Mouse (Mus musculus): ENCODE data around the gene Rps19. TPM values are rescaled to one million over a fixed set of nuclear protein-coding genes. Genes with fewer than 3 reads are reported as not detected.

Gene Rps19
- polyA plus RNA-seq, 1 experiment from 2014 or later: 1,656 TPM

DNA sequence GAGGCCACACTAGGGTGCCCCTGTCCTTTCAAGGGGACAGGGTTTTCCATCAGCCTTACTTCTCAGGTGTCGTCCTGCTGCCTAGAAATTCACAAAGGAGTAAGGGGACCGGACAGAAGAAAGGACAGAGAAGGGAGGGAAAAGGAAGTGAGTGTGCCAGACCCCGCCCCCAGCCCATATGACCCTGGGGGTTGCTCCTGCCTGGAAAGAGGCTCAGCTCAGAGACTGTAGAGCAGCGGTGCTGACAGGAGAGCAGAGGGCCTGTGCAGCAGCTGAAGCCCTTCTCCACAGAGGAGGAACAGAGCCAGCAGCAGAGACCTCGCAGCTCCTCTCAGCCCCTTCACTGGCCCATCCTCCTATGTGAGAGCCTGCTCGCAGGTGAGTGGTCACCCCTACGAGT lies 30.5 kb upstream of the Rps19 start:
- no peaks in the 10 kb centered on the region; a peak in 1 of 4 replicates for H3K4me1 ChIP-seq (ENCODE audit: control insufficient read depth in 2 of 2, insufficient read depth in 2 of 2, low read length in 2 of 2)
- no peaks in the 10 kb centered on the region for H3K27me3 ChIP-seq (ENCODE audit: control insufficient read depth, insufficient read depth, low read length)
- H3K4me3 ChIP-seq (ENCODE audit: control insufficient read depth in 1 of 2, insufficient read depth in 1 of 2, low read depth in 1 of 2, low read length in 2 of 2): no peak overlapping the region
- ATAC-seq (ENCODE audit: insufficient number of reproducible peaks, insufficient read depth, low FRiP score, low read depth): no peak
- H3K36me3 ChIP-seq (ENCODE audit: control insufficient read depth, insufficient read depth, low read length): no peaks in the 10 kb centered on the region
- no peak overlapping the region for H3K27ac ChIP-seq (replicated peaks in 1 of 2; ENCODE audit: control insufficient read depth in 1 of 2, insufficient read depth in 1 of 2, low read depth in 2 of 2, low read length in 2 of 2)
- WGBS: 29% methylated on average over 7 of the region's 7 CpGs
- no peaks in the 10 kb centered on the region for H3K9me3 ChIP-seq (ENCODE audit: control insufficient read depth, low read length)
- H3K9ac ChIP-seq (ENCODE audit: low read length): no peak overlapping the region
- no peak overlapping the region for H3K4me2 ChIP-seq (ENCODE audit: low read length)

DNA sequence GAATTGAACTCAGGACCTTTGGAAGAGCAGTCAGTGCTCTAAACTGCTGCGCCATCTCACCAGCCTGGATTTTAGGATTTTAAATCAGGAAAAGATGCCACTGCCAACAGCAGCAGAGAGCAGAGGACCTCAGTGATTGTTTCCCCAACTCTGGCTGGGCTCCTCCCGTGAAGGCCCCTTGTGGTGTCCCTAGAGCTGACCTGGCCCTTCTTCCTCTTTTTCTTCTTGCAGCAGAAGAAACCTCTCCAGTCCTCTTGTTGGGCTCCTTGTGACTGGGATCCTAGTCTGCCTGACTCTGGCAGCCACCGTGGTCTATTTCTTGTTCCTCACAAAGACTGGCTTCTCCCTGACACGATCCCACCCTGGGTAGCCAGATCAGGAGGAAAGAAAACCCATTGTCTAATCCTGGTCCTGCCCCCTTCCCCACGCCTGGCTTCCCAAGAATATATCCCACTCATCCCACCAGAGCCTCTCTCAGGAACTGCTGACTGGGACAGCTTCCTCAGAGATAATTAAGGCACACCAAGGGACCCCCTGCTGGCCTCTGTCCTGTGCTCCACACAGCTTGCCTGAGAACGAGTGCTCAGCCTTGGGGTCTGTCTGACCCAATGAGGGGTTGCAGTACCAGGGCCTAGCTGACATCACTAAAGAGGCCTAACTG lies 27.6 kb upstream of the Rps19 start:
- Histone ChIP-seq H3K27ac (replicated peaks in 1 of 2; ENCODE audit: control insufficient read depth in 1 of 2, insufficient read depth in 1 of 2, low read depth in 2 of 2, low read length in 2 of 2) (no peak overlapping the region), H3K4me2 (ENCODE audit: low read length) (no peak overlapping the region), H3K4me1 (ENCODE audit: control insufficient read depth in 2 of 2, insufficient read depth in 2 of 2, low read length in 2 of 2) (no peaks in the 10 kb centered on the region; a peak in 1 of 4 replicates), H3K9me3 (ENCODE audit: control insufficient read depth, low read length) (no peaks in the 10 kb centered on the region), H3K9ac (ENCODE audit: low read length) (no peak overlapping the region), H3K4me3 (ENCODE audit: control insufficient read depth in 1 of 2, insufficient read depth in 1 of 2, low read depth in 1 of 2, low read length in 2 of 2) (no peak overlapping the region), H3K36me3 (ENCODE audit: control insufficient read depth, insufficient read depth, low read length) (no peaks in the 10 kb centered on the region), H3K27me3 (ENCODE audit: control insufficient read depth, insufficient read depth, low read length) (no peaks in the 10 kb centered on the region)
- 35% methylated on average over 6 of the region's 6 CpGs for WGBS
- ATAC-seq (ENCODE audit: insufficient number of reproducible peaks, insufficient read depth, low FRiP score, low read depth): no peak

DNA sequence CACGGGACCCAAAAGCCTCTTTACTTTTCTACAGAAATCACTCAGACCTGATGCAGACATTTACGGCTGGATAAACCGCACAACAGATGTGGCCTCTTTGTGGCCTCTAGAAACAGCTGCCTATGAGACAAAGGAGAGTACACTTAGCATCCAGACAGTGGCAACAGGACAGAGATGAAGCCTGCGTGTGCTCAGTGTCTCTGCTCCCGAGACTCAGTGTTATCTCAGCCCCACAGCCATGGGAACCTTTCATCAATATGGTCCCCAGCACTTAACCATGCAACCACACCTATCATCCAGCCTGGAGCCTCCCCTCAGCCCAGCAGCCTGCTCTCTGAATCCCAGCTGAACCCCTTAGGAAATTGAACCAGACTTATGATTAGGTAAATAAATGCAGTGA lies 24.9 kb upstream of the Rps19 start:
- no peaks in the 10 kb centered on the region for H3K27me3 ChIP-seq (ENCODE audit: control insufficient read depth, insufficient read depth, low read length)
- no peaks in the 10 kb centered on the region for H3K9me3 ChIP-seq (ENCODE audit: control insufficient read depth, low read length)
- ATAC-seq (ENCODE audit: insufficient number of reproducible peaks, insufficient read depth, low FRiP score, low read depth): no peak
- no peaks in the 10 kb centered on the region for H3K4me1 ChIP-seq (ENCODE audit: control insufficient read depth in 2 of 2, insufficient read depth in 2 of 2, low read length in 2 of 2)
- 63% methylated on average over 5 of the region's 5 CpGs for WGBS
- H3K4me3 ChIP-seq (ENCODE audit: control insufficient read depth in 1 of 2, insufficient read depth in 1 of 2, low read depth in 1 of 2, low read length in 2 of 2): no peak overlapping the region
- H3K4me2 ChIP-seq (ENCODE audit: low read length): no peak overlapping the region
- H3K36me3 ChIP-seq (ENCODE audit: control insufficient read depth, insufficient read depth, low read length): no peaks in the 10 kb centered on the region
- H3K27ac ChIP-seq (replicated peaks in 1 of 2; ENCODE audit: control insufficient read depth in 1 of 2, insufficient read depth in 1 of 2, low read depth in 2 of 2, low read length in 2 of 2): no peak overlapping the region
- no peak overlapping the region for H3K9ac ChIP-seq (ENCODE audit: low read length)

DNA sequence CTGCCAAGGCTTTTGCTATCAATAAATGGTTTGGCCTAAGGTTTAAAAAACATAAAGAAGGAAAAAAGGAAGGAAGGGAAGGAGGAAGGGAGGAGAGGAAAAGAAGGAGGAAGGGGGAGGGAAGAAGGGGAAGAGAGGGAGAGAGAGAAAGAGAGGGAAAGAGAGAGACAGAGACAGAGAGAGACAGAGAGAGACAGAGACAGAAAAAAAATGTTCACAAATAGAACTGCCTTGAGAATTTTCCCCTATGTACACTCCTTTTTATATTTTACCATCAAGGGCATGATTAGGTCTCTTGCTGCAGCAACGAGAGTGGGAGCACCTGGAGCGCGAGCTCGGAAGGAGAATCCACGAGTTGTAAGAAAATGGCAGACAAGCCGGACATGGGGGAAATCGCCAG lies 22.3 kb upstream of the Rps19 start, which contains the start of gene Gm9844:
TSS of gene Gm9844 (plus strand) at position 301 of the 400 bp plus-strand sequence.
- H3K4me3 ChIP-seq (ENCODE audit: control insufficient read depth in 1 of 2, insufficient read depth in 1 of 2, low read depth in 1 of 2, low read length in 2 of 2): no peak within 1 kb of the TSS
- no peak within 1 kb of the TSS for H3K27ac ChIP-seq (replicated peaks in 1 of 2; ENCODE audit: control insufficient read depth in 1 of 2, insufficient read depth in 1 of 2, low read depth in 2 of 2, low read length in 2 of 2)
- H3K4me2 ChIP-seq (ENCODE audit: low read length): no peak within 1 kb of the TSS
- no peak within 1 kb of the TSS for H3K9ac ChIP-seq (ENCODE audit: low read length)
- H3K4me1 ChIP-seq (ENCODE audit: control insufficient read depth in 2 of 2, insufficient read depth in 2 of 2, low read length in 2 of 2): no peaks in the 10 kb centered on the region
- H3K36me3 ChIP-seq (ENCODE audit: control insufficient read depth, insufficient read depth, low read length): no peaks in the 10 kb centered on the region
- ATAC-seq (ENCODE audit: insufficient number of reproducible peaks, insufficient read depth, low FRiP score, low read depth): no peak
- 81% methylated on average over 7 of the region's 7 CpGs for WGBS
- no peaks in the 10 kb centered on the region for H3K9me3 ChIP-seq (ENCODE audit: control insufficient read depth, low read length)
- H3K27me3 ChIP-seq (ENCODE audit: control insufficient read depth, insufficient read depth, low read length): no peaks in the 10 kb centered on the region

DNA sequence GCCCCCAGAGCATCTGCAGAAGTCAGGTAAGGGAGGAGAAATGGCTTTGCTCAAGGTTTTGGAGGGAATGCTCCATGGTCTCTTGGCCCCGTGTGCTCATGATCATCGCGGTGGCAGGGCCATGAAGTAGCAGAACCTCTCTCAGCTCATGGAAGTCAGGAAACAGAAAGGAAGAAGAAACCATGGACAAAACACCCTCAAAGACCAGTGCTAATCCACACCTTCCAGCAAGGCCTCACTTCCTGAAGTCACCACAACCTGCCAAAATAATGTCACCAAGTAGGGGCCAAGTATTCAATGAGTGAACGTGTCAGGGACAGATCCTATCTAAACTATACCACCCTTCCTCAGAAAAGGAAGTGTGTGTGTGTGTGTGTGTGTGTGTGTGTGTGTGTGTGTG lies 21.3 kb upstream of the Rps19 start:
- Histone ChIP-seq H3K36me3 (ENCODE audit: control insufficient read depth, insufficient read depth, low read length) (no peaks in the 10 kb centered on the region), H3K9me3 (ENCODE audit: control insufficient read depth, low read length) (no peaks in the 10 kb centered on the region), H3K9ac (ENCODE audit: low read length) (no peak overlapping the region), H3K27ac (replicated peaks in 1 of 2; ENCODE audit: control insufficient read depth in 1 of 2, insufficient read depth in 1 of 2, low read depth in 2 of 2, low read length in 2 of 2) (no peak overlapping the region), H3K4me2 (ENCODE audit: low read length) (no peak overlapping the region), H3K27me3 (ENCODE audit: control insufficient read depth, insufficient read depth, low read length) (no peaks in the 10 kb centered on the region), H3K4me1 (ENCODE audit: control insufficient read depth in 2 of 2, insufficient read depth in 2 of 2, low read length in 2 of 2) (no peaks in the 10 kb centered on the region), H3K4me3 (ENCODE audit: control insufficient read depth in 1 of 2, insufficient read depth in 1 of 2, low read depth in 1 of 2, low read length in 2 of 2) (no peak overlapping the region)
- WGBS: 75% methylated on average over 4 of the region's 4 CpGs
- ATAC-seq (ENCODE audit: insufficient number of reproducible peaks, insufficient read depth, low FRiP score, low read depth): no peak

DNA sequence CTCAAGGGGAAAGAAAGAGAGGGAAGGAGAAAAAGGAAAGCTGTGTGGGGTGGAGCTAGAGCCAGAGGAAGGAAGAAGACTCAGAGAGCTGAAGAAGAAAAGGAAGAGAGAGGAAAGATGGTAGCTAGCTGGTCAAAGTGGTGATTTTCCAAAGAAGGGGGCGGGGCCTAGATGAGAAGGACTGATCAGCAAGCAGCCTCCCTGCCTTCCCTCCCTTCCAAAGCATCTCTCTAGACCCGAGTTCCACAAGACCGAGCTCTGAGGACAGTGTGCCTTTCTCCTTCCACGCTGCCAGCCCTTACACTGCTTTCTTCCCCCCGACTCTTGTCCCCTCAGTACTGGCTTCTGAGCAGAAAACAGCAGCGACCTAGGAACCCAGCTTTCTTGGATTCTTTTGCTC lies 20.0 kb upstream of the Rps19 start:
- no peak overlapping the region for H3K4me2 ChIP-seq (ENCODE audit: low read length)
- no peak overlapping the region for H3K4me3 ChIP-seq (ENCODE audit: control insufficient read depth in 1 of 2, insufficient read depth in 1 of 2, low read depth in 1 of 2, low read length in 2 of 2)
- no peaks in the 10 kb centered on the region for H3K36me3 ChIP-seq (ENCODE audit: control insufficient read depth, insufficient read depth, low read length)
- peaks cover 6% of the 10 kb centered on the region for H3K27me3 ChIP-seq (ENCODE audit: control insufficient read depth, insufficient read depth, low read length)
- H3K9ac ChIP-seq (ENCODE audit: low read length): no peak overlapping the region
- H3K27ac ChIP-seq (replicated peaks in 1 of 2; ENCODE audit: control insufficient read depth in 1 of 2, insufficient read depth in 1 of 2, low read depth in 2 of 2, low read length in 2 of 2): no peak overlapping the region
- no peaks in the 10 kb centered on the region for H3K9me3 ChIP-seq (ENCODE audit: control insufficient read depth, low read length)
- H3K4me1 ChIP-seq (ENCODE audit: control insufficient read depth in 2 of 2, insufficient read depth in 2 of 2, low read length in 2 of 2): no peaks in the 10 kb centered on the region
- ATAC-seq (ENCODE audit: insufficient number of reproducible peaks, insufficient read depth, low FRiP score, low read depth): no peak
- 35% methylated on average over 6 of the region's 6 CpGs for WGBS

DNA sequence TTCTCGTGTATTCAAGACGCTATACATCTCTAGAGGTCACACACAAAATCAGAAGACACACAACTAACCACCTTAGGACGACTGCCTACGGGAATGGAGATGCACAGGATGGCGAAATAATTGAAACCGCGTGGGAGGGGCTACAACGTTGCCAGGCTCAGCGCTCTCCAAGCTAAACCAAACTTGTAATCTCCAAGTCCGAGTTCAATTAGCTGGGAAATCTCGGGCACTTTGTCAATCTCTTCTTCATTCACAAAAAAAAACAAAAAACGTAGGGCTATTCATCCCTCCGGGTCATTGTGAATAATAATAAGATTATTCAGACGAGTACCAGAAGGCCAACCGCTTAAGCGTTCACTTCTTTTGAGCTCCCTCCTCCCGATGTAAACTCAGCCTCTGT lies 15.1 kb upstream of the Rps19 start:
- Histone ChIP-seq H3K9me3 (ENCODE audit: control insufficient read depth, low read length) (peaks cover 4% of the 10 kb centered on the region; the same call in 1 of the 2 replicates), H3K9ac (ENCODE audit: low read length) (no peak overlapping the region), H3K27me3 (ENCODE audit: control insufficient read depth, insufficient read depth, low read length) (peaks cover 20% of the 10 kb centered on the region), H3K4me3 (ENCODE audit: control insufficient read depth in 1 of 2, insufficient read depth in 1 of 2, low read depth in 1 of 2, low read length in 2 of 2) (no peak overlapping the region), H3K4me1 (ENCODE audit: control insufficient read depth in 2 of 2, insufficient read depth in 2 of 2, low read length in 2 of 2) (no peaks in the 10 kb centered on the region), H3K27ac (replicated peaks in 1 of 2; ENCODE audit: control insufficient read depth in 1 of 2, insufficient read depth in 1 of 2, low read depth in 2 of 2, low read length in 2 of 2) (no peak overlapping the region), H3K4me2 (ENCODE audit: low read length) (no peak overlapping the region), H3K36me3 (ENCODE audit: control insufficient read depth, insufficient read depth, low read length) (no peaks in the 10 kb centered on the region)
- ATAC-seq (ENCODE audit: insufficient number of reproducible peaks, insufficient read depth, low FRiP score, low read depth): no peak
- 62% methylated on average over 17 of the region's 17 CpGs for WGBS

Measured in heart, embryonic 14.5 days (tissue).